Mouse (Mus musculus): ENCODE results near the gene Nfe2l1.

- TF ChIP-seq POLR2A (IDR thresholded peaks at IDR 0.05; ENCODE audit: insufficient read depth, low read depth, low read length) (peak; percentile 80), CTCF (IDR thresholded peaks at IDR 0.05) (no peak), EP300 (IDR thresholded peaks at IDR 0.05; ENCODE audit: insufficient read depth, low read depth, low read length) (no peak)
These were observed at the start of gene Nfe2l1 for GRCm38 (mm10) chr11:96829813-96830538.
